Mouse (Mus musculus) bone marrow, adult 2 months (tissue): Measurements from ENCODE around the gene Plppr5.

ENCODE experiments used
- CTCF ChIP-seq: fragments of 200-500 bp; IDR thresholded peaks from 2 replicates; pipeline ENCODE4 v1.5.1; 2011; ENCODE audit warnings: low read length, control low read depth; ENCODE audit not compliant: control insufficient read depth, insufficient read depth
- POLR2A ChIP-seq: fragments of 200-500 bp; IDR thresholded peaks from 2 replicates; pipeline ENCODE4 v1.6.1; 2011; ENCODE audit warnings: low read depth, mild to moderate bottlenecking, control low read depth, low read length, borderline replicate concordance; ENCODE audit not compliant: control insufficient read depth

- TF ChIP-seq CTCF, result no peak
- TF ChIP-seq POLR2A, result no peak
These were observed 1.3 kb downstream of the Plppr5 start for GRCm38 (mm10) chr3:117575928-117576254.
